Comparison of ENCODE assay signal across 10 mouse cellular contexts in the genomic region with DNA sequence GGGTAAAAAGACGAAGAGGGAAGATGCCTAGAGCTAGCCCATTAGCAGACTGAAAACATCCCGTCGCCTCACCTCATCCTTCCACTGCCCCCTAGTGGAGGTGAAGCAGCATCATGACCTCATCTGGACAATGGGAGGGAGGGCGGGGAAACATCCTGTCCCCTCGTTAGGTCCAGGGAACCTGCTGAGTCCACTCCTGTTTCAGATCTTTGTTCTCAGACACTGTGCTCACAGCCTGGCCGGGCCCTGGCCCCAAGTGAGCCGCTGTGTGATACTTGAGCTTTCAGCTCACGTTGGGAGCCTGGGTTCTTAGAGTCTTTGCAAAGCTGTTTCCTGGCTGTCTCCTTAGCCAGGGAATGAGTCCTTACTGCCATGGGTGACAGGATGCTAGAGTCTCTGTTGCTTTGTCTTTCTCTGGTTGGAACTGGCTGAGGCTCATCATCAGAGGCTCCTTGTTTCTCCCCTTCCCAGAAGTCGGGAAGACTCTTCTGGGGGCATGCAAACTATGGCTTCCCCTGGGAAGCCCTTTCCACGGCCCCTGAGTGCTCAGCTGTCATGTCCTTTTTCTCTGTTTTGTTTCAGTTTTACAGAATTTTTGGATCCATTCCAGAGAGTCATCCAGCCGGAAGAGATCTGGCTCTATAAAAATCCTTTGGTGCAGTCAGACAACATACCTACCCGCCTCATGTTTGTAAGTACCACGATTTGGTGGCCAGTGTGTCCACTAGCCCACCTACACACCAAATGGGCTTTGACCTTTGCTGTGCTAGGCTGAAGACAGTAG. TPM values are rescaled to one million over a fixed set of nuclear protein-coding genes. Genes with fewer than 3 reads are reported as not detected.
DNase-seq lines count a peak whose midpoint lies in the region; ATAC-seq lines count a peak whose summit lies in the region.
"Had no signal": no experiment of that assay in that cellular context is flagged by ENCODE, and none has a peak within 500 bp of the region (broad histone marks: within the 10 kb centered on the region; RNA-seq: fewer than 3 reads in every experiment).

No protein-coding gene starts in this region.

- H3K9ac ChIP-seq in heart, embryonic 13.5 days: no peak overlapping the region
- no peak overlapping the region for H3K9ac ChIP-seq in lung, embryonic 16.5 days (ENCODE audit: low read length)
- H3K9ac ChIP-seq: embryonic facial prominence, embryonic 13.5 days had no signal

- peak; percentile 20 for DNase-seq in left cerebral cortex, postnatal 4 days
- no peak for DNase-seq in left cerebral cortex, postnatal 14 days (ENCODE audit: low spot score in 2 of 2)
- peak; percentile 53 to 55 for DNase-seq in cerebellum, postnatal 14 days
- DNase-seq in testis, postnatal 14 days (ENCODE audit: low spot score): no peak
- no peak for DNase-seq in layer of hippocampus, postnatal 25 days (ENCODE audit: extremely low spot score in 1 of 2, low spot score in 1 of 2)
- no peak for DNase-seq in ovary, postnatal 36 days (ENCODE audit: low spot score)

- H3K27me3 ChIP-seq in heart, embryonic 13.5 days (replicated peaks): no peaks in the 10 kb centered on the region
- no peaks in the 10 kb centered on the region for H3K27me3 ChIP-seq in lung, embryonic 16.5 days (ENCODE audit: control insufficient read depth, insufficient read depth, low read depth, low read length)
- H3K27me3 ChIP-seq: embryonic facial prominence, embryonic 13.5 days had no signal

- no peaks in the 10 kb centered on the region for H3K36me3 ChIP-seq in heart, embryonic 13.5 days
- H3K36me3 ChIP-seq in lung, embryonic 16.5 days (ENCODE audit: control insufficient read depth, insufficient read depth, low read length): no peaks in the 10 kb centered on the region
- H3K36me3 ChIP-seq: embryonic facial prominence, embryonic 13.5 days had no signal

- intact Hi-C loops in left cerebral cortex, postnatal 4 days (cut with DNase I): no loop called here
- intact Hi-C loops in left cerebral cortex, postnatal 14 days (cut with DNase I): no loop called here

- H3K9me3 ChIP-seq in heart, embryonic 13.5 days: no peaks in the 10 kb centered on the region
- no peaks in the 10 kb centered on the region for H3K9me3 ChIP-seq in lung, embryonic 16.5 days (ENCODE audit: control insufficient read depth, low read length)
- H3K9me3 ChIP-seq: embryonic facial prominence, embryonic 13.5 days had no signal

- no peak for ATAC-seq in heart, embryonic 13.5 days (ENCODE audit: extremely low read depth, insufficient number of reproducible peaks, low FRiP score, low TSS enrichment)
- peak; percentile 23; the same call in 1 of the 2 replicates for ATAC-seq in lung, embryonic 16.5 days (ENCODE audit: low read depth)

- H3K4me2 ChIP-seq in heart, embryonic 13.5 days: 0 out of 2 replicates have a peak overlapping the region, but pooled peaks have one; percentile 38
- no peak overlapping the region for H3K4me2 ChIP-seq in lung, embryonic 16.5 days (ENCODE audit: low read depth, low read length)
- H3K4me2 ChIP-seq: embryonic facial prominence, embryonic 13.5 days had no signal

- H3K27ac ChIP-seq in heart, embryonic 13.5 days (replicated peaks): no peak overlapping the region
- H3K27ac ChIP-seq in lung, embryonic 16.5 days (ENCODE audit: low read length): no peak overlapping the region
- H3K27ac ChIP-seq: embryonic facial prominence, embryonic 13.5 days; macrophage had no signal

- 23% methylated on average over 13 of the region's 13 CpGs for WGBS in heart, embryonic 13.5 days
- WGBS in lung, embryonic 16.5 days: 25% methylated on average over 13 of the region's 13 CpGs

- peaks cover 23% of the 10 kb centered on the region for H3K4me1 ChIP-seq in heart, embryonic 13.5 days
- H3K4me1 ChIP-seq in lung, embryonic 16.5 days (replicated peaks; ENCODE audit: control insufficient read depth, insufficient read depth, low read length): peaks cover 7% of the 10 kb centered on the region

- H3K4me3 ChIP-seq in heart, embryonic 13.5 days: no peak overlapping the region
- no peak overlapping the region for H3K4me3 ChIP-seq in lung, embryonic 16.5 days (ENCODE audit: low read length)
- H3K4me3 ChIP-seq: embryonic facial prominence, embryonic 13.5 days had no signal

RNA-seq across cellular contexts. Expression of gene Plpp4, which starts 50.4 kb away (rescaled TPM):
- 1 to 10 TPM; 4.8 to 7.4 TPM for total RNA-seq in left cerebral cortex, postnatal 4 days (2021)
- total RNA-seq in left cerebral cortex, postnatal 14 days (2021): 1 to 10 TPM; 8.5 to 9.1 TPM
- 0.42 and 0.51 TPM in 2 replicates for polyA plus RNA-seq in heart, embryonic 13.5 days (2015; fragmentation: Nextera tagmentation; extraction: Ambion mirVana)
- polyA plus RNA-seq in lung, embryonic 16.5 days (2015; fragmentation: Nextera tagmentation; extraction: Ambion mirVana): 0.28 and 0.54 TPM in 2 replicates
- total RNA-seq in layer of hippocampus, postnatal 25 days (2021): 10 to 100 TPM; 12.1 to 12.3 TPM
- polyA plus RNA-seq: macrophage had no signal

Comparison
In these comparisons a context has a peak if more than half of its experiments do, and no peak if none do; other contexts are left out.
1. DNase-seq: peak in left cerebral cortex, postnatal 4 days (single experiment) and cerebellum, postnatal 14 days (2 of 2); none in left cerebral cortex, postnatal 14 days (0 of 2), testis, postnatal 14 days (single experiment), layer of hippocampus, postnatal 25 days (0 of 2) and ovary, postnatal 36 days (single experiment).